Mouse (Mus musculus) heart, postnatal 0 days (tissue): Measurements from ENCODE around the gene Aes. TPM values are rescaled to one million over a fixed set of nuclear protein-coding genes. Genes with fewer than 3 reads are reported as not detected.

Source experiments
- ATAC-seq: fragments of 200-750 bp; cut with Nextera tagmentation; 2 replicates; pipeline ENCODE4 v1.8.0; 2017; ENCODE audit warnings: low read depth, moderate number of reproducible peaks, moderate library complexity; ENCODE audit not compliant: insufficient read depth
- DNase-seq: peaks from one replicate; pipeline ENCODE4 v3.0.0-alpha.2; 2016; ENCODE audit warnings: low spot score
- H3K27ac ChIP-seq: fragments of 300-500 bp; sonication (generic); 2 replicates; pipeline ENCODE4 v1.5.1; 2014; ENCODE audit warnings: low read depth, mild to moderate bottlenecking
- H3K27me3 ChIP-seq: fragments of 300-500 bp; sonication (generic); 2 replicates; pipeline ENCODE4 v1.6.1; 2014; ENCODE audit warnings: low read length, mixed read lengths; ENCODE audit not compliant: control insufficient read depth, insufficient read depth
- H3K36me3 ChIP-seq: fragments of 300-500 bp; sonication (generic); replicated peaks from 2 replicates; pipeline ENCODE4 v1.6.1; 2014; ENCODE audit warnings: low read length, mixed read lengths; ENCODE audit not compliant: control insufficient read depth, insufficient read depth
- H3K4me1 ChIP-seq: fragments of 300-500 bp; sonication (generic); 2 replicates; pipeline ENCODE4 v1.6.1; 2014; ENCODE audit warnings: antibody characterized with exemption; ENCODE audit not compliant: control insufficient read depth, insufficient read depth
- H3K4me2 ChIP-seq: fragments of 300-500 bp; sonication (generic); 2 replicates; pipeline ENCODE4 v1.6.1; 2014; ENCODE audit warnings: low read depth, mild to moderate bottlenecking, low read length, moderate library complexity
- H3K4me3 ChIP-seq: fragments of 300-500 bp; sonication (generic); 2 replicates; pipeline ENCODE4 v1.5.1; 2014; ENCODE audit warnings: low read depth, low read length
- H3K9ac ChIP-seq: fragments of 300-500 bp; sonication (generic); replicated peaks from 2 replicates; pipeline ENCODE4 v1.6.1; 2014; ENCODE audit warnings: low read depth, low read length, mixed read lengths
- H3K9me3 ChIP-seq: fragments of 300-500 bp; sonication (generic); replicated peaks from 2 replicates; pipeline ENCODE4 v1.6.1; 2016; ENCODE audit warnings: low read length; ENCODE audit not compliant: control insufficient read depth
- CTCF ChIP-seq: IDR thresholded peaks from 2 replicates; pipeline ENCODE4 v1.5.1; 2016; ENCODE audit warnings: antibody characterized with exemption, control low read depth, low read depth
- EP300 ChIP-seq: IDR thresholded peaks from 2 replicates; pipeline ENCODE4 v1.6.1; 2016; ENCODE audit warnings: antibody characterized with exemption, low read depth
- WGBS: fragments of 180-500 bp; shearing (Covaris S2); extraction: QIAGEN DNeasy Blood & Tissue Kit; methylation state at CpG from one replicate; pipeline ENCODE4 v1.1.7; 2014; 5-methylcytosine and 5-hydroxymethylcytosine counted together
- polyA plus RNA-seq: library from polyadenylated mRNA; unstranded; fragments of >200 nt; fragmentation: Nextera tagmentation; extraction: Ambion mirVana; gene quantifications from 2 replicates; pipeline ENCODE4 v1.2.1, GENCODE M21; 2015
- total RNA-seq: library from RNA; depleted of rRNA; stranded (reverse); fragments of >200 nt; gene quantifications from 2 replicates; pipeline ENCODE4 v1.2.3, GENCODE M21; 2014; ENCODE audit warnings: low replicate concordance

Gene Aes
- total and polyA plus RNA-seq, 2 experiments from 2014 or later: 767 to 870 TPM

DNA sequence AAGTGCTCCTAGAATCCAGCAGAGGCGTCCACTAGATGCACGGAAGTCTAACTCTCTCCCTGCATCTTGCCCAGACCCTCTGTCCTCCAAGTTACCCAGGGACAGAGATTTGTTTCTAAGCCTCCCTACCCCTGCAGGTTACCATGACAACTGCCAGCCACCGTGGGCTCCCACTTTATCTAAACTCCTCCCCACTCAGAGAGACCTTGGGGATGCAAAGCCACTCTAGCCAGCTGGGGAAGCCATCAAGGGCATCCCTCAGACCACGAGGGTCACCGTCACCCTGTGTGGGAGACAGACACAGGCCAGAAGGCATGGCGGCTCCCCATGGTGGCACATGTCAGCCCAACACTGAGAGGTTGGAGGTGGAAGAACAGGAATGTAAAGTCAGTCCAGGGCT is 24.1 kb downstream of the Aes start:
- TF ChIP-seq EP300: no peak
- no peak for TF ChIP-seq CTCF
- Histone ChIP-seq H3K27ac (no peak overlapping the region), H3K9me3 (no peaks in the 10 kb centered on the region), H3K4me3 (no peak overlapping the region), H3K4me2 (no peak overlapping the region), H3K27me3 (no peaks in the 10 kb centered on the region), H3K4me1 (0 out of 2 replicates have a peak, but pooled peaks cover 3% of the 10 kb centered on the region), H3K36me3 (peaks cover 17% of the 10 kb centered on the region), H3K9ac (no peak overlapping the region)
- ATAC-seq (no peak), DNase-seq (no peak)
- 60% methylated on average over 6 of the region's 6 CpGs for WGBS

DNA sequence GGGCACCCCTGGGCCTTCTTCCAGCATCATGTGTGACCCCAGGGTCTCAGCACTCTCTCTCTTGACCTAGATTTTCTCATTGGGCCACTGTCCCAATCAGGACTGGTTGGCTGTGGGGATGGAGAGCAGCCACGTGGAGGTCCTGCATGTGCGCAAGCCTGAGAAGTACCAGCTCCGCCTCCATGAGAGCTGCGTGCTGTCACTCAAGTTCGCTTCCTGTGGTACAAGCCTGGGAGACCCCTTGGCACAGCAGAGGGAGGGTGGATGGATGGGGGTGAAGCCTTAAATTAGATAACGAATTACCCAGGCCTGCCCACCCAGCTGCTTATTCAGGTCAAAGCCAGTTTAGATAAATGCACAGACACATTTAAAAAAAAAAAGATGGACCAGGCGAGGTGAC is 29.5 kb downstream of the Aes start:
- H3K4me2 ChIP-seq: no peak overlapping the region
- H3K9me3 ChIP-seq: no peaks in the 10 kb centered on the region
- no peak overlapping the region for H3K4me3 ChIP-seq
- H3K36me3 ChIP-seq: peaks cover 22% of the 10 kb centered on the region
- no peak for TF ChIP-seq EP300
- no peak for TF ChIP-seq CTCF
- no peak for DNase-seq
- 75% methylated on average over 7 of the region's 7 CpGs for WGBS
- H3K27ac ChIP-seq: no peak overlapping the region
- H3K27me3 ChIP-seq: no peaks in the 10 kb centered on the region
- H3K9ac ChIP-seq: no peak overlapping the region
- H3K4me1 ChIP-seq: no peaks in the 10 kb centered on the region
- ATAC-seq: no peak

DNA sequence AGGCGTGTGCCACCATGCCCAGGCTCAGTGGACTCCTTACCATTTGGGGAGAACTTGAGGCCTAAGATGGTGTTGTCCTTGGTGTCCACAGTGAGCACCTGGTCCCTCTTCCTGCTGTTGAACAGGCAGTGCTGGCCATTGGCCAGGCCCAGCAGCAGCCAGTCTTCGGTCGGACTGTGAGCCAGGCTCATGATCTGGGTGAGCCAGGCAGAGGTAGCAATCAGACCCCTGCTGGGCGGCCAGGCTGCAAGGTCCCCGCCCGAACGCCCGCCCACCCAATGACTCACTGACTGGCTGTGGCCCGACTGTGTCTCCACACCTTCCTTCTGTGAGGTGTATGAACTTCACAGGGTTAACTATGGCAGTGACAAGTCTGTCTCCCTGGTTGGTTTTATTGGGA is 32.6 kb downstream of the Aes start:
- 48% methylated on average over 9 of the region's 9 CpGs for WGBS
- Histone ChIP-seq H3K36me3 (peaks cover 13% of the 10 kb centered on the region), H3K4me1 (peaks cover 15% of the 10 kb centered on the region), H3K9ac (no peak overlapping the region), H3K4me3 (no peak overlapping the region), H3K9me3 (no peaks in the 10 kb centered on the region), H3K27ac (no peak overlapping the region), H3K27me3 (0 out of 2 replicates have a peak, but pooled peaks cover 8% of the 10 kb centered on the region), H3K4me2 (no peak overlapping the region)
- ATAC-seq (no peak), DNase-seq (no peak)
- no peak for TF ChIP-seq CTCF
- no peak for TF ChIP-seq EP300

DNA sequence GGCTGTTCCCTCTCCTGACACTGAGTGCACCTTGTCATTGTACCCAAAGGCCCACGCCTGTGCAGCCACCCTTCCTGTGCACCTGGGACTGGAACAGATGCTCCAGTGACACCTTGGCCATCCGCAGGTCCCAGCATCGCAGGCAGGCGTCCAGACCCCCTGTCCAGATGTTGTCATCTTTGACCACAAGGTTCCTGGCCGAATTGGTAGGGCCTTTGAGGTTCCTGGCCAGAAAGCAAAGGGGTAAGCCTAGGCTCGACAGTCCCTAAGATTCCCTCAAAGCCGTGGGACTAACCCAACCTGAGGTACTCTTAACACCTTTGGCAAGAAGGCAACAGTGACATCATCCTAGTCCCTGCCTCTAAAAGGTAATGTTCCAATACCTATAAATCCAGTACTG is 33.3 kb downstream of the Aes start:
- no peak overlapping the region for H3K9ac ChIP-seq

DNA sequence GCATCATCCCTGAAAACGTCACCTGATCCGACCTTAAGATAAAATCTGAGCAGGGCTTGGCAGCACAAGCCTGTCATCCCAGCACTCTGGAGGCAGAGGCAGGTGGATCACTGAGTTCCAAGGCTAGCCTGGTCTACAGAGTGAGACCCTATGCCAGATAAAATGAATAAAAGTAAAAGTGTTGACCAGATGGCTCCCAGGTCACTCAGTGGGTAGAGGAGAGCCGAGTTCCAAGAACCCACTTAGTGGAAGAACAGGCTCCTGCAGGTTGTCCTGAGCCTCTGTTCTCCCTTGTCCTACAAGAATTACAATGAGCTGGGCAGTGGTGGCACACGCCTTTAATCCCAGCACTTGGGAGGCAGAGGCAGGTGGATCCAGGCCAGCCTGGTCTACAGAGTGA is 33.9 kb downstream of the Aes start:
- ATAC-seq (no peak), DNase-seq (no peak)
- Histone ChIP-seq H3K27ac (no peak overlapping the region), H3K9me3 (no peaks in the 10 kb centered on the region), H3K27me3 (0 out of 2 replicates have a peak, but pooled peaks cover 8% of the 10 kb centered on the region), H3K4me3 (no peak overlapping the region), H3K4me1 (peaks cover 29% of the 10 kb centered on the region), H3K9ac (no peak overlapping the region), H3K36me3 (peaks cover 6% of the 10 kb centered on the region; the same call in 1 of the 2 replicates), H3K4me2 (no peak overlapping the region)
- TF ChIP-seq CTCF (no peak), EP300 (no peak)
- 60% methylated on average over 4 of the region's 4 CpGs for WGBS

More for the DNA sequence above, 33.3 kb downstream of the Aes start:
- Histone ChIP-seq H3K4me3 (no peak overlapping the region), H3K27ac (no peak overlapping the region), H3K27me3 (0 out of 2 replicates have a peak, but pooled peaks cover 8% of the 10 kb centered on the region), H3K4me1 (peaks cover 23% of the 10 kb centered on the region), H3K9me3 (no peaks in the 10 kb centered on the region), H3K36me3 (peaks cover 12% of the 10 kb centered on the region), H3K4me2 (no peak overlapping the region)
- DNase-seq (no peak), ATAC-seq (no peak)
- 79% methylated on average over 7 of the region's 7 CpGs for WGBS
- TF ChIP-seq EP300 (no peak), CTCF (no peak)

DNA sequence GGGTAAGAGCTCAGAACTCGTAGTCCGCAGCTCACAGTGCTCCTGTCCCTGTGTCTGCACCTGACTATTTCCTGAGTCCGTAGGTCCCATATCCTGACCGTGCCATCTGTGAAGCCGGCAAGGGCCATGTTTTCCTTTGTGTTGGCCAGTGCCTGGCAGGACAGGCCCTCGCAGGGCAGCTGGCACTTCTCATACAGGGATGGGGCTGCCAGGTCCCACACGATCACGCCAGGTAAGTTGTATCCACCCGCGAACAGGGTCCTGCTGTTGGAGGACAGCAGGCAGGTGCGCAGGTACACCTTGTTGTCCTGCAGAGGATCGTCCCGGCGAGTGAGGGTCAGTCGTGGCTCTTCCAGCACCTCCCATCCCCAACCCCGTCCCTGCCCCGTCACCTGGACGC is 34.6 kb downstream of the Aes start:
- DNase-seq (no peak), ATAC-seq (no peak)
- Histone ChIP-seq H3K36me3 (no peaks in the 10 kb centered on the region), H3K4me3 (no peak overlapping the region), H3K4me2 (no peak overlapping the region), H3K9me3 (no peaks in the 10 kb centered on the region), H3K4me1 (peaks cover 29% of the 10 kb centered on the region), H3K27me3 (0 out of 2 replicates have a peak, but pooled peaks cover 8% of the 10 kb centered on the region), H3K27ac (no peak overlapping the region), H3K9ac (no peak overlapping the region)
- 68% methylated on average over 18 of the region's 18 CpGs for WGBS
- no peak for TF ChIP-seq EP300
- TF ChIP-seq CTCF: no peak
